Mouse (Mus musculus) heart, adult 2 months (tissue): ENCODE measurements around the gene Srsf10.
A peak's percentile ranks its signal among the peaks of the same experiment; 100 is the strongest.

ENCODE experiments used
- CTCF ChIP-seq: fragments of 200-600 bp; IDR thresholded peaks from 2 replicates; pipeline ENCODE4 v1.8.1; 2022; ENCODE audit warnings: antibody characterized with exemption, mild to moderate bottlenecking, moderate library complexity
- EP300 ChIP-seq: fragments of 200-500 bp; IDR thresholded peaks from 2 replicates; pipeline ENCODE4 v1.6.1; 2011; ENCODE audit warnings: low read depth, low read length, control low read depth; ENCODE audit not compliant: insufficient read depth
- POLR2A ChIP-seq: fragments of 200-500 bp; IDR thresholded peaks from 2 replicates; pipeline ENCODE4 v1.6.1; 2011; ENCODE audit warnings: mild to moderate bottlenecking, low read depth, low read length, control low read depth; ENCODE audit not compliant: insufficient read depth

DNA sequence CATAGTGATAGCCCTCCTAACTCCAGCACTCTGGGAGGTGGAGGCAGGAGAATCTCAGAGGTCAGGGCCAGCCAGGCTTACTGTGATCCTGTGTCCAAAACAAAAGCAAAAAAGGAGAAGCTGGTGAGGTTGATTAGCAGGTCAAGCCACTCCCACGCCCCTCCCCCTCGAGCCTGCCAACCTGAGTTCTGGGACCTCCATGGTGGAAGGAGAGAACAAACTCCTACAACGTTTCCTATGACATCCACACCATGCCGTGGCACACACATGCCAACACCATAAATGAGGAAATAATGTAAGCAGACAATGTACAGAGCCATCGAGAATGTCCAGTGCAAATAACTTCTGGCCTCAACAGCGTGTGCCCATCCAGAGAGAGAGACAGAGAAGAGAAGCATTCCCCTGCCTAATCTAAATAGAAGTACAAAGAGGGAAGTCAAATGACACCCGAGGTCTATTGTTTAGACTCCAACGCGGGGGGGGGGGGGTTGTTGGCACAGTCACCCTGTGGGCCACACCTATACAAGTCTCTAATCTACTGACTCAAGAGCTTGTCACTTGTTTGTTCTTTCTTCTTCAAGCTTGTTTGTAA lies 20.5 kb downstream of the Srsf10 start:
- TF ChIP-seq POLR2A (peak; percentile 12; the same call in 1 of the 2 replicates), EP300 (no peak), CTCF (no peak)
